Mouse (Mus musculus) neural tube, embryonic 13.5 days (tissue): ENCODE results near the gene Prrc2a. TPM values are rescaled to one million over a fixed set of nuclear protein-coding genes. Genes with fewer than 3 reads are reported as not detected.

Experiments used
- ATAC-seq: fragments of 200-750 bp; cut with Nextera tagmentation; 2 replicates; pipeline ENCODE4 v1.8.0; 2017; ENCODE audit warnings: low read depth, mild to moderate bottlenecking, moderate TSS enrichment, moderate library complexity
- H3K27ac ChIP-seq: fragments of 300-500 bp; sonication (generic); replicated peaks from 2 replicates; pipeline ENCODE4 v1.5.1; 2015; ENCODE audit warnings: moderate library complexity, mild to moderate bottlenecking, inconsistent platforms
- H3K27me3 ChIP-seq: fragments of 300-500 bp; sonication (generic); 2 replicates; pipeline ENCODE4 v1.6.1; 2015; ENCODE audit warnings: mild to moderate bottlenecking, inconsistent platforms
- H3K36me3 ChIP-seq: fragments of 300-500 bp; sonication (generic); 2 replicates; pipeline ENCODE4 v1.6.1; 2015; ENCODE audit warnings: mild to moderate bottlenecking, inconsistent platforms
- H3K4me1 ChIP-seq: fragments of 300-500 bp; sonication (generic); replicated peaks from 2 replicates; pipeline ENCODE4 v1.6.1; 2015; ENCODE audit warnings: inconsistent platforms
- H3K4me2 ChIP-seq: fragments of 300-500 bp; sonication (generic); 2 replicates; pipeline ENCODE4 v1.6.1; 2015; ENCODE audit warnings: inconsistent platforms, mild to moderate bottlenecking, moderate library complexity
- H3K4me3 ChIP-seq: fragments of 300-500 bp; sonication (generic); 2 replicates; pipeline ENCODE4 v1.5.1; 2015; ENCODE audit warnings: mild to moderate bottlenecking, inconsistent platforms
- H3K9ac ChIP-seq: fragments of 300-500 bp; sonication (generic); 2 replicates; pipeline ENCODE4 v1.6.1; 2015; ENCODE audit warnings: moderate library complexity, mild to moderate bottlenecking, inconsistent platforms
- H3K9me3 ChIP-seq: fragments of 300-500 bp; sonication (generic); 2 replicates; pipeline ENCODE4 v1.6.1; 2016; ENCODE audit warnings: inconsistent platforms
- WGBS: fragments of 180-500 bp; shearing (Covaris S2); methylation state at CpG from one replicate; pipeline ENCODE4 v1.1.7; 2015; 5-methylcytosine and 5-hydroxymethylcytosine counted together
- polyA plus RNA-seq: library from polyadenylated mRNA; unstranded; fragments of >200 nt; fragmentation: Nextera tagmentation; extraction: Ambion mirVana; gene quantifications from 2 replicates; pipeline ENCODE4 v1.2.1, GENCODE M21; 2015

The Prrc2a gene
- polyA plus RNA-seq, 1 experiment from 2014 or later, result 178 TPM

DNA sequence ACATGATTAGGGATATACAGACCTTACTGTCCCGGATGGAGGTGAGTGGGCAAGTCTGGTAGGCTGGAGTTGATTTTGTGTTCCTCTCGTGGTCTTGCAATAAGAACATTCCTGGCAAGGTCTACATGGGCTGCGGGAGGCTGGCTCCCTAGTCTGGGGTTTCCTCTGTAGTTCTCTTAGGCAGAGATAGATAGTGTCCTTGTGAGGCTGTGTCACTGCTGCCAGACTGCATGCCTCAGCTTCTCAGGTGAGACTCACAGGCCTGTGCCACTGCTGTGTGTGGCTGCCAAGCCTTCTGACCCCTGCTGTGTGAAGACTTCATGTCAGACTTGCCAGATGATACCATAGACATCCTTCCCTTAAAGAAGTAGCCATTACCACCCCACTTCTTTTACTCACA is 25.4 kb downstream of the Prrc2a start:
- ATAC-seq, result no peak
- Histone ChIP-seq H3K4me2 (no peak overlapping the region), H3K27me3 (no peaks in the 10 kb centered on the region), H3K9ac (peak overlapping the region; percentile 41; the same call in 1 of the 2 replicates), H3K4me3 (no peak overlapping the region), H3K4me1 (peaks cover 31% of the 10 kb centered on the region), H3K36me3 (peaks cover 61% of the 10 kb centered on the region), H3K9me3 (no peaks in the 10 kb centered on the region), H3K27ac (no peak overlapping the region)
- WGBS, result 92% methylated on average over 3 of the region's 3 CpGs

DNA sequence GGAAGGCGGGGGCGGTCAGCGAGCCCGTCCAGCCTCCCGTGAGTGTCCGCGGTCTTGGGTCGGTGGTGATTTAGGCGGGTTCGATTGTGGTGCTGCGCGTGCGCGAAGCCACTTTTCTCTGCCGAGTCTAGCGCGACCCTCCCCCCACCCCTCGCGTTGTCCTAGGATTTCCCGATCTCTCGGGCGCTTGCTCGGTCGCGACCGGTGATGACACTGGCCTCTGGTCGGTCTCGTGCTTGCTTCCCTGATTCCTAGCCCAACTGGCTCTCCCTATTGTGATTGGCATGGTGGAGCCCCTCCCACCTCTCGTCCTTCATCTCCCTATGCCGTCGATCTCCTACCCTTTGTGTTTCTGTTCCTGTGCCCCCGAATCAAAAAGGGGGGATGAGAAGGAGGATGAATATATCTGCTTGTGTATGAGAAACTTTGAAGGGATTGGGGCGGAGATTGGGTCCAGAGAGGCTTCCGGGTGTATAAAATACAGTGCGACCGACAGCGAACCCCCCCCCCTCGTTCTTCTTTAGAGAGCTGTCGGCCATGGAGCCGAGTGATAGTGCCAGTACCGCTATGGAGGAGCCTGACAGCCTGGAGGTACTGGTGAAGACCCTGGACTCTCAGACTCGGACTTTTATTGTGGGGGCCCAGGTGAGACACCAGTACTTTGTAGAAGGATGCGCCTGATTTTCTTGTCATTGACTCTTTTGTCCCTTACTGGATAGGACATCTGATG is 28.9 kb downstream of the Prrc2a start:
- peaks cover 39% of the 10 kb centered on the region for H3K4me1 ChIP-seq
- no peaks in the 10 kb centered on the region for H3K27me3 ChIP-seq
- H3K9me3 ChIP-seq, result no peaks in the 10 kb centered on the region
- H3K36me3 ChIP-seq, result peaks cover 29% of the 10 kb centered on the region
- ATAC-seq, result peak; percentile 72
- H3K9ac ChIP-seq, result peak overlapping the region; percentile 92
- under 1% methylated on average over 43 of the region's 43 CpGs for WGBS
- peak overlapping the region; percentile 93 for H3K27ac ChIP-seq
- H3K4me3 ChIP-seq, result peak overlapping the region; percentile 81
- peak overlapping the region; percentile 88 for H3K4me2 ChIP-seq

DNA sequence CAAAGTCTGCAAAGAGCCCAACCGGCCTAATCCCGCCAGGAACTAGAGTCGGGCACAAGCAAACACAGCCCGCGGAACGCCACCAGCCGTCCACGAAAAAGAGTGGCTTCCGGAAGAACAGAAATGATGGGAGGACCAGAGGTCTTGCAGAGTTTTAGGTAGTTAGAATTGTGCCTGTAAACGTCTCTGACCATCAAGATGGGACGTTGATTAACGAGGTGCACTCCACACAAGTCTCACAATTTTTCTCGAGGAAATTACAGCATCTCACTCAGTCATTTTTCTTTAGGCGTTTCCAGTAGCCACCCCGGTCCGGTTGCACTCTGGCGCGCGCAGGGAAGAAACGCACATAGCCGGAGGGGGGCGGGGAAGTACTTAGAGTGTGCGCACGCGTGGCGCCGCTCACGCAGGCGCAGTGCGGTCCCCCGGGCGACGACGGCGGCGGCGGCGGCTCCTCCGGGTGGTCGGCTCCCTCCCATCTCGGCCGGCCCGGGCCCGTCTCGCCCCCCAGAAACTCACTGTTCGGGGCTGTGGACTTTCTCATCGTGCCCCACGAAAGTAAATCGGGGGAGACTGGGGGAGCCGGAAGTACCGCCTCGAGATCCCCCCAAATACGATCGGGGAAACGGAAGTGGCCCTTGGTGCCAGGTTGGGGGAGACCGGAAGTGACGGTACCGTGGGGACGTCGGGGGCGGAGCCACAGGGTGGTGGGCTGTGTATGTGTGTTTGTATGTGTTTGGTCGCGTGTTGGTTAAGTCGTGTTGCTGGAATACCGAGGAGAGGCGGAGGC is 29.7 kb downstream of the Prrc2a start, which contains the start of gene Bag6:
Gene Bag6 (plus strand): TSS at position 378 of the 790 bp plus-strand sequence.
- H3K36me3 ChIP-seq, result peaks cover 29% of the 10 kb centered on the region
- peak within 1 kb of the TSS; percentile 81 for H3K4me3 ChIP-seq
- H3K27ac ChIP-seq, result peak within 1 kb of the TSS; percentile 93
- ATAC-seq, result peak; percentile 96
- H3K4me2 ChIP-seq, result peak within 1 kb of the TSS; percentile 88
- WGBS, result 0% methylated on average over 64 of the region's 66 CpGs
- H3K4me1 ChIP-seq, result peaks cover 39% of the 10 kb centered on the region
- no peaks in the 10 kb centered on the region for H3K27me3 ChIP-seq
- peak within 1 kb of the TSS; percentile 92 for H3K9ac ChIP-seq
- H3K9me3 ChIP-seq, result no peaks in the 10 kb centered on the region

DNA sequence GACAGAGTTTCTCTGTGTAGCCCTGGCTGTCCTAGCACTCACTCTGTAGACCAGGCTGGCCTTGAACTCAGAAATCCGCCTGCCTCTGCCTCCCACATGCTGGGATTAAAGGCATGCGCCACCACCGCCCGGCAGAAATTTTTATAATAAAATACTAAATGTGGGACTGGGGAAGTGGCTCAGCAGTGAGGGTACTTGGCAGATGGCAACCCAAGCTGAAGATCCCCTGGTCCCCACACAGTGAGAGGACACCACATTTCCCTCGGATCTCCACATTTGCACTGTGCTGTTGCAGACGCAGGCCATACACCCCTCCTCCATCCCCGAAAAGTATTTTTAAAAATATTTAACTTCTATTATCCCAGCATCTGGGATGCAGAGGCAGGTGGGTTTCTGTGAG is 31.2 kb downstream of the Prrc2a start:
- ATAC-seq, result no peak
- Histone ChIP-seq H3K9ac (no peak overlapping the region), H3K4me2 (no peak overlapping the region; the same call in 1 of the 2 replicates), H3K27ac (no peak overlapping the region), H3K9me3 (no peaks in the 10 kb centered on the region), H3K4me1 (peaks cover 36% of the 10 kb centered on the region), H3K36me3 (peaks cover 20% of the 10 kb centered on the region), H3K4me3 (no peak overlapping the region), H3K27me3 (no peaks in the 10 kb centered on the region)
- 92% methylated on average over 7 of the region's 7 CpGs for WGBS

DNA sequence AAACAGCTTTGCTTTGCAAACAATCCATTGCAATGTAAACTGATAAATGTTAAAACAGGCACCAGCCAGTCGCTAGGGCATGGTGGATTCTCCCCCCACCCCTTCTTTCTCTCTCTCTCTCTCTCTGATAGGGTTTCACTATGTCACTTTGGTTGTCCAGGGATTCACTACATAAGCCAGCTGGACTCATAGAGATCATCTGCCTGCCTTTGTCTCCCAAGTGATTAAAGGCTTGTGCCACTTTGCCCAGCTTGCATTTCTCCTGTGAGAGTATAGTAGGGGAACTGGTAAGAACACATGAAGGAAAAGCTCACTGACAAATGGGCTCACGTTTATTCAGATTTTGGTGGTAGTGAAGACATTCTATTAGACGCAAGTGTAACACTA is 32.5 kb downstream of the Prrc2a start:
- no peak overlapping the region for H3K4me3 ChIP-seq
- H3K36me3 ChIP-seq, result peaks cover 16% of the 10 kb centered on the region; the same call in 1 of the 2 replicates
- H3K9ac ChIP-seq, result no peak overlapping the region
- no peak overlapping the region for H3K4me2 ChIP-seq
- no peak overlapping the region for H3K27ac ChIP-seq
- H3K9me3 ChIP-seq, result no peaks in the 10 kb centered on the region
- 72% methylated on average over 3 of the region's 3 CpGs for WGBS
- H3K27me3 ChIP-seq, result no peaks in the 10 kb centered on the region
- H3K4me1 ChIP-seq, result peaks cover 33% of the 10 kb centered on the region
- no peak for ATAC-seq

DNA sequence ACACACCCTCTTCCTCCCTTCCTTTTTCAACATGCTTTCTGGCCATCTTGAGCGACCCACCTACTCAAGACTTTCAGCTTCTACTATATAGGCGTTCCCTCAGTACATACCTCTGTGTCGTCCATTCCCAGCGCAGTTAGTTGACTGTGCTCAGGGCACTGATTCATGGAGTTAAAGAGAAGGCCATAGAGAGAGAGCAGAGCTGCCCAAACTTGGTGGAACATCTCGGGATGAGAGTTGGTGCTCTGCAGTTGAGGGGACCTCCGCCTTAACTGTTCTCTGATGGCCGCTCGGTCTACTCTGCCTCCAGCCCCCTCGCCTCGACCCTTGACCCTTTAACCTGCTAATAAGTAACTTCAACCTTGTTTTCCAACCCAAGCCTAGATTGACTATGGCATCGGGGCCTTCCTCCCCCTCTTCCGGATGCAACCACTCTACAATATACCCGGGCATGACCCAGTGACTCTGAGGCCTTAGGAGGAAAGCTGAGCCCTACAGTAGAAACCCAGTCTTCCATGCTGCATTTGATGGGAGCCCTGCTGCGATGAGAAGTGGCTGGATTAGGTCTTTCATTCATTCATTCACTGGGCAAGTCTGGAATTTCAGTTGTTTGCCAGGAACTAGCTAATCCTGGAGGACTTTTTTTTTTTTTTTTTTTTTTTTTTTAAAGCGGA is 33.1 kb downstream of the Prrc2a start, which contains the start of gene Apom:
Gene Apom (minus strand): TSS at position 551 of the 674 bp plus-strand sequence.
- H3K36me3 ChIP-seq, result peaks cover 16% of the 10 kb centered on the region; the same call in 1 of the 2 replicates
- no peaks in the 10 kb centered on the region for H3K9me3 ChIP-seq
- H3K27me3 ChIP-seq, result no peaks in the 10 kb centered on the region
- H3K27ac ChIP-seq, result no peak within 1 kb of the TSS
- ATAC-seq, result no peak
- no peak within 1 kb of the TSS for H3K4me3 ChIP-seq
- no peak within 1 kb of the TSS for H3K4me2 ChIP-seq
- H3K9ac ChIP-seq, result 0 out of 2 replicates have a peak within 1 kb of the TSS, but pooled peaks have one; percentile 5
- 81% methylated on average over 15 of the region's 15 CpGs for WGBS
- peaks cover 33% of the 10 kb centered on the region for H3K4me1 ChIP-seq

DNA sequence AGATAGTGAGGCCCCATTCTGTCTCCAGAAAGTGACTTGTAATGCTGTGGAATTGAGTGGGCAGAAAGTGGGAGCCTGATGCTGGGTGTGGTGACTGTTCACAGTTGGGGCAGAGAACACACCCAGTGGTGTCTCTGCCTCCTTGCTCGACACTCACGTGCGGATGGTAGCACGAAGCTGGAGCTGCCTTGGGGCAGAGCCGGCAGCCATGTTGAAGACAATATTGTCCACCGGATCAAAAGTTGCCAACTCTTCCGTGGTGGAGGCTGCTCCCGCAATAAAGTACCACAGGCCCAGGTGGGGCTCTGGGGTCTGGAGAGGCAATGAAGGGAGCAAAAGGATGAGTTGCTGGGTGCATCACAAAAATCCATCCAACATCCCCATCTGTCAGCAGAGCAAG is 33.7 kb downstream of the Prrc2a start:
- H3K27me3 ChIP-seq, result no peaks in the 10 kb centered on the region
- H3K4me2 ChIP-seq, result no peak overlapping the region
- ATAC-seq, result no peak
- H3K36me3 ChIP-seq, result peaks cover 16% of the 10 kb centered on the region; the same call in 1 of the 2 replicates
- H3K4me3 ChIP-seq, result no peak overlapping the region
- no peak overlapping the region for H3K27ac ChIP-seq
- peaks cover 33% of the 10 kb centered on the region for H3K4me1 ChIP-seq
- no peaks in the 10 kb centered on the region for H3K9me3 ChIP-seq
- WGBS, result 87% methylated on average over 8 of the region's 8 CpGs
- H3K9ac ChIP-seq, result no peak overlapping the region

DNA sequence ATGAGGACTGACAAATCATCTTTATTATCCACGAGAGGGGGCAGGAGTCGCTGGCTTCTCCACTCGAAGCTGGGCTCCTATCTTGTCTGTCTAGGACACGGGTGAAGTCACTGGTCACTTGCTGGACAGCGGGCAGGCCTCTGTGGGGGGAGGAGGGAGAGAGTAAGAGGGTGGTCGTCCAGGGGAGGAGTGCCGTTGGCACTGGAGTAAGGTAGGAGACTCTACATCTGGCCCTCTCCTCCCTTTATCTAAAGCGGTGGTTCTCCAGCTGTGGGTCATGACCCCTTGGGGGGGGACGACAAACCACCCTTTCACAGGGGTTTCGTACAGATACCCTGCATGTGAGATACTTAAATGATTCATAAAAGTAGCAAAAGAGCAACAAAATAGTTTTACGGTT is 35.7 kb downstream of the Prrc2a start:
- Histone ChIP-seq H3K4me1 (peaks cover 38% of the 10 kb centered on the region), H3K36me3 (peaks cover 26% of the 10 kb centered on the region), H3K4me2 (no peak overlapping the region), H3K4me3 (no peak overlapping the region), H3K27me3 (no peaks in the 10 kb centered on the region), H3K9ac (peak overlapping the region; percentile 45; the same call in 1 of the 2 replicates), H3K9me3 (no peaks in the 10 kb centered on the region), H3K27ac (no peak overlapping the region)
- WGBS, result 71% methylated on average over 11 of the region's 11 CpGs
- ATAC-seq, result no peak

DNA sequence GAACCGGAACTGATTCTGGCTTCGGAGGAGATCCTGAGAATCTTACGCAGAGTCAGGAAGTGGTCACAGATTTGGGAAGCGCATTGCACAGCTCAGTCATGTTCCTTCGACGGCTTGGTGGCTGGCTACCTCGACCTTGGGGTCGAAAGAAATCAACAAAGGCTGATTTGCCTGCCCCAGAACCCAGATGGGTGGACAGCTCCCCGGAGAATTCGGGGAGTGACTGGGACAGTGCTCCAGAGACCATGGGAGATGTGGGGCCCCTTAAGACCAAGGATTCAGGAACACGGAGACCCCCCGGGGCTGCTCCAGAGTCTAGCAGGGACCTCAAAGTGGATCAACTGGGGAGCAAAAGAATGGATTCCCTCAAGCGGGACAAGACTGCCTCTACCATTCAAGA is 37.7 kb downstream of the Prrc2a start:
- H3K27ac ChIP-seq, result no peak overlapping the region
- H3K9ac ChIP-seq, result peak overlapping the region; percentile 94
- H3K4me2 ChIP-seq, result peak overlapping the region; percentile 79
- peaks cover 42% of the 10 kb centered on the region for H3K4me1 ChIP-seq
- peaks cover 31% of the 10 kb centered on the region for H3K36me3 ChIP-seq
- WGBS, result 80% methylated on average over 13 of the region's 13 CpGs
- no peak for ATAC-seq
- H3K4me3 ChIP-seq, result peak overlapping the region; percentile 76
- no peaks in the 10 kb centered on the region for H3K27me3 ChIP-seq
- H3K9me3 ChIP-seq, result no peaks in the 10 kb centered on the region

DNA sequence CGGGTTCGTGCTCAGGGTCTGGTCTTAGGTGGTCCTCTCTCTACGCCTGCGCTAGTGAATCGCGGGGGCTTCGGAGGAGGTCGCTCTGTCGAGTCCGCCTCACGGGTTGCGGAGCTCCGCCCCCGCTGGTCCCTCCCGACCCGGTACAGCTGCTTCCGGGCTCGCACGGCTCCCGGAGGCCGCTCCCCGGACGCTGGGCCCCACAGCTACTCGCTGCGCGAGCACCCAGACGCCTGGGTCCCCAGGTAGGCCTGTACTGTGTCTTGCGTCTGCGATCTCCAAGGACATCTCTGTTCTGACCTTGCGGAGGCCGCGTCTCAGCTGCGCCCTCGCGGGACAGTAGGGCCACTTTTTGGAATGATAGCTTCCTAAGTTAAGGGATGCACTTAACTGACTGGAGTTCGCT is 38.5 kb downstream of the Prrc2a start, which contains the start of gene D17H6S53E:
Gene D17H6S53E (plus strand): TSS at position 168 of the 406 bp plus-strand sequence.
- 0% methylated on average over 36 of the region's 36 CpGs for WGBS
- ATAC-seq, result peak; percentile 21; the same call in 1 of the 2 replicates

DNA sequence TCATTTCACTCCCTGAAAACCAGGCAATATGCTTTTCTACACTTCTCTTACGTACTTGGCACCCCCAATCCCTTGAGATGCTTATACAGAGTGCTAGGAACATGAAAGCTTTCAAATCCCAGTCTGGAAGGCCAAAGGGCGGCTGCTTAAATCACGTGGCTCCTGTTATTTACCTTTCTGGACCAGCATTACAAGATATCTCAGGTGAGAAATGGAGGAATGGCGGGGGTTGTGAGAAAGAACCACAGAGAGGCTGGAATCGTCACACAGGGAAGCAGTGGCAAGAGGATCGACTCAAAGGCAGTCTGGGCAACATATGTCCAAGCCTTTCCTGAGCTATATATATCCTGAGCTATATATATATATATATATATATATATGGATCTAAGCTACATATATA is 39.1 kb downstream of the Prrc2a start:
- peaks cover 44% of the 10 kb centered on the region for H3K4me1 ChIP-seq
- no peak for ATAC-seq
- peak overlapping the region; percentile 76 for H3K4me3 ChIP-seq
- H3K4me2 ChIP-seq, result peak overlapping the region; percentile 79
- H3K27ac ChIP-seq, result peak overlapping the region; percentile 81
- peaks cover 27% of the 10 kb centered on the region for H3K36me3 ChIP-seq
- 44% methylated on average over 6 of the region's 6 CpGs for WGBS
- H3K27me3 ChIP-seq, result no peaks in the 10 kb centered on the region
- no peaks in the 10 kb centered on the region for H3K9me3 ChIP-seq
- peak overlapping the region; percentile 94 for H3K9ac ChIP-seq

More for the DNA sequence above, 38.5 kb downstream of the Prrc2a start, which contains the start of gene D17H6S53E:
- Histone ChIP-seq H3K4me2 (peak within 1 kb of the TSS; percentile 79), H3K9me3 (no peaks in the 10 kb centered on the region), H3K4me3 (peak within 1 kb of the TSS; percentile 76), H3K27ac (peak within 1 kb of the TSS; percentile 81), H3K9ac (peak within 1 kb of the TSS; percentile 94), H3K27me3 (no peaks in the 10 kb centered on the region), H3K36me3 (peaks cover 31% of the 10 kb centered on the region), H3K4me1 (peaks cover 42% of the 10 kb centered on the region)
